Mouse (Mus musculus): ENCODE results near the gene Trpc5os. TPM values are rescaled to one million over a fixed set of nuclear protein-coding genes. Genes with fewer than 3 reads are reported as not detected.

Gene Trpc5os
- polyA plus RNA-seq (2014; fragmentation: Nextera tagmentation; extraction: Ambion mirVana), result 0.05 TPM in 1 of 2 replicates, not detected in the other

DNA sequence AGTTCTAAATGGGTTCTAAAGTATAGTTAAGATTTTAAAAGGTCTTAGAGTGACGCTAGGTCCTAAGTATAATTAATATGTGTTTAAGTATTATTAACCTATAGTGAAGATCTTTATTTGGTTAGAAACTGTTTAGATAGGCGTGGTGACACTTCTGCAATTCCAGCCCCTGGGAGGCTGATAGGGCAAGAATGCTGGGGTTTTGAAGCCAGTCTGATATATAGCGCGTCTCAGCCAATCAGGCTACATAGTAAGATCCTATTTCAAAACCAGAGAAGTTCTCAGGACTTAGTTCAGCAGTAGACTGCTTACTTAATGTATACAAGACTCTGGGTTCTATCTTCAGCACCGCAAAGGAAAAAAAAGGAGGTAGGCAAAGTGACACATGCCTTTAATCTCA lies at the start of gene Trpc5os:
Gene Trpc5os (plus strand): TSS at position 301 of the 400 bp plus-strand sequence.
- no peak within 1 kb of the TSS for H3K27ac ChIP-seq (ENCODE audit: low read depth)
- no peak within 1 kb of the TSS for H3K4me3 ChIP-seq (ENCODE audit: low read depth, low read length)
- 83% methylated on average over 5 of the region's 5 CpGs for WGBS
- H3K27me3 ChIP-seq (replicated peaks; ENCODE audit: control insufficient read depth, insufficient read depth, low read length), result no peaks in the 10 kb centered on the region
- H3K4me1 ChIP-seq (replicated peaks; ENCODE audit: control insufficient read depth, insufficient read depth, low read length), result no peaks in the 10 kb centered on the region
- no peak within 1 kb of the TSS for H3K9ac ChIP-seq (ENCODE audit: low read length)
- no peaks in the 10 kb centered on the region for H3K36me3 ChIP-seq (ENCODE audit: control insufficient read depth, insufficient read depth, low read length)
- no peak for DNase-seq (ENCODE audit: low spot score)
- no peak within 1 kb of the TSS for H3K4me2 ChIP-seq (ENCODE audit: low read length)
- H3K9me3 ChIP-seq (ENCODE audit: control insufficient read depth, low read length), result no peaks in the 10 kb centered on the region
- ATAC-seq (replicated peaks; ENCODE audit: low FRiP score, low TSS enrichment, low read depth), result no peak

DNA sequence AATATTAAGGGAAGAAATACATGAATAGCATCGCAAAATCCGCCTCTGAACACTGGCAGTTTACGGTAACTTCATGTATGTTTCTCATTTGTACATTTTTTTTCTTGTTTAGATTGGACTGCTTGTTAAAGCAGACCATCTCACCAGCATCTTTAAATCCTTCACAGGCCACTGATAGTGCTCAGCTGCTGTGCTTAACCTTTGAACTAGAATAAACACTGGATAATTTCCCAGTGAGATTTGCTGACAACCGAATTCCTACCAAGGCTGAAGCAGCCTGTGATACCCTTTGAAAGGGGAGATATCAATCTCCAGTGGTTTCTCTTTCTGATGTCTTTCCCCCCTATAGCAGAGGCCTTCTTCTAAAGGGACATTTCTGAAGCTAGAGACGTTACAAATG lies 48.3 kb upstream of the Trpc5os start:
- Histone ChIP-seq H3K36me3 (ENCODE audit: control insufficient read depth, insufficient read depth, low read length) (no peaks in the 10 kb centered on the region), H3K9me3 (ENCODE audit: control insufficient read depth, low read length) (no peaks in the 10 kb centered on the region), H3K27me3 (replicated peaks; ENCODE audit: control insufficient read depth, insufficient read depth, low read length) (no peaks in the 10 kb centered on the region), H3K9ac (ENCODE audit: low read length) (no peak overlapping the region), H3K4me2 (ENCODE audit: low read length) (no peak overlapping the region), H3K4me1 (replicated peaks; ENCODE audit: control insufficient read depth, insufficient read depth, low read length) (no peaks in the 10 kb centered on the region), H3K4me3 (ENCODE audit: low read depth, low read length) (no peak overlapping the region), H3K27ac (ENCODE audit: low read depth) (no peak overlapping the region)
- 42% methylated on average over 5 of the region's 5 CpGs for WGBS
- ATAC-seq (replicated peaks; ENCODE audit: low FRiP score, low TSS enrichment, low read depth) (no peak), DNase-seq (ENCODE audit: low spot score) (no peak)

DNA sequence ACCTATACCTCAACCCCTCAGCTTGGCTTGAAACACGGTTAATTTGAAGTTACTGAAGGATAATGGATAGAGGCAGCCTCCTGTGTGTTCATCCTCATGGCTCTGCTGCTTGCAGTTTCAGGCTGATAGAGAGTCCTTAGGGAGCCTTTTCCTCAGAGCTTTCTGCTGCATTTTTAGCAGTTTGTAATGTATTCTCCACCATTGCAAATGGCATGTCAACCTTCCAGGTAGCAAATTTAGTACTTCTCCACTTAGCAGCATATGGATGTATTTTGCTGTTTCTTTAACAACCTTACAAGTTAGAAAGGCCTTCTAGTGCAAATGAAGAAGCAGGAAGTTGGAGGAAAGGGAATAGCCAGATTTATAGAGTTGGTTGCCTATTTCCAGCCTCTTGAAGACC lies 36.1 kb upstream of the Trpc5os start:
- Histone ChIP-seq H3K4me1 (replicated peaks; ENCODE audit: control insufficient read depth, insufficient read depth, low read length) (no peaks in the 10 kb centered on the region), H3K4me3 (ENCODE audit: low read depth, low read length) (no peak overlapping the region), H3K9me3 (ENCODE audit: control insufficient read depth, low read length) (no peaks in the 10 kb centered on the region), H3K9ac (ENCODE audit: low read length) (no peak overlapping the region), H3K27ac (ENCODE audit: low read depth) (no peak overlapping the region), H3K27me3 (replicated peaks; ENCODE audit: control insufficient read depth, insufficient read depth, low read length) (no peaks in the 10 kb centered on the region), H3K36me3 (ENCODE audit: control insufficient read depth, insufficient read depth, low read length) (no peaks in the 10 kb centered on the region), H3K4me2 (ENCODE audit: low read length) (no peak overlapping the region)
- no peak for DNase-seq (ENCODE audit: low spot score)
- 65% methylated on average over 1 of the region's 1 CpGs for WGBS
- no peak for ATAC-seq (replicated peaks; ENCODE audit: low FRiP score, low TSS enrichment, low read depth)

DNA sequence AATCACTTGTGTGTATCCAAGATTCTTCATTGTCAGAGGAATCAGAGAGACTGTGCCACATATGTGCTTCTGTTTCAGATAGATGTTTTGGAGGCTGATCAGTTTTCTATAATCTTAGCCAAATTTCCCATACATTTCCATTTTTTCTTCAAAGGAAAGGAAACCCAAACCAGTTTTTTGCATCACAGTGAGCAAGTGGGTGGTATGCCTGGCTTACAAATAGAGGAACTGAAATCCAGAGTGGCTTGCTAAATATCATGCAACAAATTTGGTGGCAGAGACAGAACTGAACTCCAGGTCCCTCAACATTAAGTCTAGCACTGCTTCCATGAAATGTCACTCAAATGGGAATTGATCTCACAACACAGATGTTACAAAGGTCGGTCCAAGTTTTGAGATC lies 35.3 kb upstream of the Trpc5os start:
- no peak for ATAC-seq (replicated peaks; ENCODE audit: low FRiP score, low TSS enrichment, low read depth)
- WGBS, result 94% methylated on average over 1 of the region's 1 CpGs
- no peak overlapping the region for H3K9ac ChIP-seq (ENCODE audit: low read length)

DNA sequence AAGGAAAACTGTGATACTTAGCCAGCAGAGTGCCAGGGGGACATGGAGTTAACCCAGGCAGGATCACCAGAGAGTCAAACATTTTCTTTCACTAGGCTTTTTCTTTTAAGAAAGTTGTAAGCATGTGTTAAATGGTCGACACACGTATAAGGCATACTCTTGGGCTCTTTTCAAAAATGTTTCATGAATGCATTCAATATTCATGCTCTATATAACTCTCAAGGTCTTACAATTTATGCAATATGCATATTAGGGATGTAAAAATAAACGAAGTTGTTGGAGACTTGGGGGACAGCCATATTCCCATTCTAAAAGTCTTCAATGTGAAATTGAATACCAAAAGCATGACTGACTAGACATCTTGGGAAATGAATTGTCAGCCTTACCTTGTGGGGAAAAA lies 32.5 kb upstream of the Trpc5os start:
- no peaks in the 10 kb centered on the region for H3K9me3 ChIP-seq (ENCODE audit: control insufficient read depth, low read length)
- no peaks in the 10 kb centered on the region for H3K27me3 ChIP-seq (replicated peaks; ENCODE audit: control insufficient read depth, insufficient read depth, low read length)
- no peak overlapping the region for H3K4me3 ChIP-seq (ENCODE audit: low read depth, low read length)
- ATAC-seq (replicated peaks; ENCODE audit: low FRiP score, low TSS enrichment, low read depth), result no peak
- H3K4me1 ChIP-seq (replicated peaks; ENCODE audit: control insufficient read depth, insufficient read depth, low read length), result no peaks in the 10 kb centered on the region
- H3K36me3 ChIP-seq (ENCODE audit: control insufficient read depth, insufficient read depth, low read length), result no peaks in the 10 kb centered on the region
- 80% methylated on average over 3 of the region's 3 CpGs for WGBS
- H3K27ac ChIP-seq (ENCODE audit: low read depth), result no peak overlapping the region
- no peak overlapping the region for H3K9ac ChIP-seq (ENCODE audit: low read length)
- H3K4me2 ChIP-seq (ENCODE audit: low read length), result no peak overlapping the region
- DNase-seq (ENCODE audit: low spot score), result no peak

More for the DNA sequence above, 35.3 kb upstream of the Trpc5os start:
- DNase-seq (ENCODE audit: low spot score), result no peak
- no peaks in the 10 kb centered on the region for H3K9me3 ChIP-seq (ENCODE audit: control insufficient read depth, low read length)
- no peaks in the 10 kb centered on the region for H3K4me1 ChIP-seq (replicated peaks; ENCODE audit: control insufficient read depth, insufficient read depth, low read length)
- H3K27me3 ChIP-seq (replicated peaks; ENCODE audit: control insufficient read depth, insufficient read depth, low read length), result no peaks in the 10 kb centered on the region
- H3K36me3 ChIP-seq (ENCODE audit: control insufficient read depth, insufficient read depth, low read length), result no peaks in the 10 kb centered on the region
- H3K27ac ChIP-seq (ENCODE audit: low read depth), result no peak overlapping the region
- H3K4me2 ChIP-seq (ENCODE audit: low read length), result no peak overlapping the region
- H3K4me3 ChIP-seq (ENCODE audit: low read depth, low read length), result no peak overlapping the region

DNA sequence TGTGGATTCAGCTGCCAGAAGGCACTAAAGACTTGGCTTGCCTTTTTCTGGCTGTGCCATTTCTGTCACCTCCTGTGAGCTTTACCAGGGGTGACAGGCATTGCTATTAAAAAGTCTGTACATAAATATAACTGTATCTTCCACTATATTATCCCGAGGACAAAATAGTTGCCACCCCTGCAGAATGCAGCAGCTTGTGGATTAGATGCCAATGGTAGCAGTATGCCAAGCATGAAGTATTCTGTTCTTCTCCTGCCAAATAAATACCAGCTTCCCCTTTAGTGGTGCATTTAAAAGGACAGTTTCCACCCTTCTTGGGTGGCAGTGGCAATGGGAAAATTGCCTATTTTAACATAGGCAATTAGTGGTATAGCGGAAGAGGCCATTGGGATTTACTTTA lies 8.0 kb downstream of the Trpc5os start:
- no peaks in the 10 kb centered on the region for H3K36me3 ChIP-seq (ENCODE audit: control insufficient read depth, insufficient read depth, low read length)
- H3K9ac ChIP-seq (ENCODE audit: low read length), result no peak overlapping the region
- DNase-seq (ENCODE audit: low spot score) (no peak), ATAC-seq (replicated peaks; ENCODE audit: low FRiP score, low TSS enrichment, low read depth) (no peak)
- H3K27ac ChIP-seq (ENCODE audit: low read depth), result no peak overlapping the region
- 85% methylated on average over 2 of the region's 2 CpGs for WGBS
- no peaks in the 10 kb centered on the region for H3K4me1 ChIP-seq (replicated peaks; ENCODE audit: control insufficient read depth, insufficient read depth, low read length)
- no peaks in the 10 kb centered on the region for H3K27me3 ChIP-seq (replicated peaks; ENCODE audit: control insufficient read depth, insufficient read depth, low read length)
- no peak overlapping the region for H3K4me3 ChIP-seq (ENCODE audit: low read depth, low read length)
- H3K9me3 ChIP-seq (ENCODE audit: control insufficient read depth, low read length), result no peaks in the 10 kb centered on the region
- H3K4me2 ChIP-seq (ENCODE audit: low read length), result no peak overlapping the region

DNA sequence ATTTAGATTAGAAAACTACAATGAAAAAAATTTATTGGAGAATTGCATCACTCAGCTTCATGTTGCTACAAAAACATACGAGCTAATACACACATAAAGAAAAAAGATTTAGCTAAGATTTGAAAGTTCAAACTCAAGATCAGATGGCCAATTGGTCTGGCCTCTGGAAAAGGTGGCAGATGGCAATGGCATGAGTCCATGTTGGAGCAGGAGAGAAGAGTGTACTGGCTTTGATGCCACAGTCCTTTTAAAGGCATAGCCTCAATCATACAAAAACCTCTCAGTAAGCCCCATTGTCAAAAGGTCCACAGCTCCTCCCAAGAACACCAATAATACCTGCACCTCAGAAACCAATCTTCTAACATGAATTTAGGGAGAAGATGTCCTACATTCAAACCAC lies 35.0 kb downstream of the Trpc5os start:
- Histone ChIP-seq H3K9me3 (ENCODE audit: control insufficient read depth, low read length) (no peaks in the 10 kb centered on the region), H3K9ac (ENCODE audit: low read length) (no peak overlapping the region), H3K27ac (ENCODE audit: low read depth) (no peak overlapping the region), H3K4me1 (replicated peaks; ENCODE audit: control insufficient read depth, insufficient read depth, low read length) (no peaks in the 10 kb centered on the region), H3K4me2 (ENCODE audit: low read length) (no peak overlapping the region), H3K36me3 (ENCODE audit: control insufficient read depth, insufficient read depth, low read length) (no peaks in the 10 kb centered on the region), H3K4me3 (ENCODE audit: low read depth, low read length) (no peak overlapping the region), H3K27me3 (replicated peaks; ENCODE audit: control insufficient read depth, insufficient read depth, low read length) (no peaks in the 10 kb centered on the region)
- 74% methylated on average over 1 of the region's 1 CpGs for WGBS
- no peak for ATAC-seq (replicated peaks; ENCODE audit: low FRiP score, low TSS enrichment, low read depth)
- no peak for DNase-seq (ENCODE audit: low spot score)

DNA sequence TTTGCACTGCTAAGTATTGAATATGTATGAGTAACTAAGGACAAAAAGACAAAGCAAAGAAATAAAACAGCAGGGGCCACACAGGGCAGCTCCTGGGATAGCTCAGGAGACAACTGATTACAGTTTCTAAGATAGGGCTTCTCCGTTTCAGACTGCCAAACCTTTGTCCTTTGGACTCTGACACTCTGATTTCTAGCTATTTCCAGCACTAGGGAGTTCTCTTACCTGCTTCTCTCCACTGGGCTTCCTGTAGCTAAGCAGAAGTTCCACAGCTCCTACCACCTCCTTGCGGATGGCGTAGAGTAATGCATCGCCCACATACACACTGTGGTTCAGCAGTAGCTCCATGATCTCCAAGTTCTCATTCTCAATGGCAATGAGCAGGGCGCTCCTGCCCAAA lies 66.9 kb downstream of the Trpc5os start:
- 87% methylated on average over 5 of the region's 5 CpGs for WGBS

DNA sequence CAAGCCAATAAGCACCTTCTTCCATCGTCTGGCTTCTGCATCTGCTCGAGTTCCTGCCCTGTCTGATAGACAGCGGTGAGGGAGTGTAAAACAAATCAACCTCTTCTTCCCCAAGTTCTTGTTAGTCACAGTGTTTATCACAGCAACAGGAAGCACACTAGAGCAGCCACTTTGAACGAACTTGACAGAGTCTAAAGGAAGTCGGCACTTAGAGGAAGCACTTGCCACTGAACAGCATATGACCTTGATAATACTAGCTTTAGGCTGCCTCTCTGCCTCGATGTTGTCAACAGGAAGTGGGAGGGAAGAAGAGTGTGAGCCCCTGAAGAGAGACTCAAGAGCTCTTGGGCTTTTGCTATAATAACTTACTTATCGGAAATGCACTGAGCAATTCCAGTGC lies 69.7 kb downstream of the Trpc5os start:
- H3K4me1 ChIP-seq (replicated peaks; ENCODE audit: control insufficient read depth, insufficient read depth, low read length), result no peaks in the 10 kb centered on the region
- no peaks in the 10 kb centered on the region for H3K36me3 ChIP-seq (ENCODE audit: control insufficient read depth, insufficient read depth, low read length)
- no peak for DNase-seq (ENCODE audit: low spot score)
- no peak overlapping the region for H3K4me2 ChIP-seq (ENCODE audit: low read length)
- no peak overlapping the region for H3K27ac ChIP-seq (ENCODE audit: low read depth)
- ATAC-seq (replicated peaks; ENCODE audit: low FRiP score, low TSS enrichment, low read depth), result no peak
- H3K27me3 ChIP-seq (replicated peaks; ENCODE audit: control insufficient read depth, insufficient read depth, low read length), result peaks cover 4% of the 10 kb centered on the region; the same call in 1 of the 2 replicates
- 52% methylated on average over 7 of the region's 7 CpGs for WGBS
- no peak overlapping the region for H3K9ac ChIP-seq (ENCODE audit: low read length)
- no peak overlapping the region for H3K4me3 ChIP-seq (ENCODE audit: low read depth, low read length)
- no peaks in the 10 kb centered on the region for H3K9me3 ChIP-seq (ENCODE audit: control insufficient read depth, low read length)

More for the DNA sequence above, 66.9 kb downstream of the Trpc5os start:
- no peak overlapping the region for H3K4me2 ChIP-seq (ENCODE audit: low read length)
- peaks cover 4% of the 10 kb centered on the region; the same call in 1 of the 2 replicates for H3K27me3 ChIP-seq (replicated peaks; ENCODE audit: control insufficient read depth, insufficient read depth, low read length)
- no peak overlapping the region for H3K4me3 ChIP-seq (ENCODE audit: low read depth, low read length)
- no peak overlapping the region for H3K27ac ChIP-seq (ENCODE audit: low read depth)
- no peak overlapping the region for H3K9ac ChIP-seq (ENCODE audit: low read length)
- no peaks in the 10 kb centered on the region for H3K4me1 ChIP-seq (replicated peaks; ENCODE audit: control insufficient read depth, insufficient read depth, low read length)
- no peak for ATAC-seq (replicated peaks; ENCODE audit: low FRiP score, low TSS enrichment, low read depth)
- H3K9me3 ChIP-seq (ENCODE audit: control insufficient read depth, low read length), result no peaks in the 10 kb centered on the region
- DNase-seq (ENCODE audit: low spot score), result no peak
- H3K36me3 ChIP-seq (ENCODE audit: control insufficient read depth, insufficient read depth, low read length), result no peaks in the 10 kb centered on the region

All from intestine, embryonic 14.5 days (tissue).